Mouse (Mus musculus): ENCODE results near the gene Ccdc9.
"Not testable (repeated sequence)": the region's sequence is repeated elsewhere in the genome, so short reads cannot be mapped to it uniquely, and the experiment has no call there.

The Ccdc9 gene

GRCm38 (mm10) chr7:16308555-16309317 lies 22.1 kb upstream of the Ccdc9 start:
- DNase-seq (ENCODE audit: low spot score in 2 of 2), result peak in 1 of 2 experiments; percentile 45

GRCm38 (mm10) chr7:16308093-16308492 lies 21.5 kb upstream of the Ccdc9 start, which contains the start of gene Bbc3:
TSS of gene Bbc3 (plus strand) at chr7:16308393.
- not testable (repeated sequence) for DNase-seq (ENCODE audit: low spot score in 2 of 2)

- not testable (repeated sequence) for DNase-seq (ENCODE audit: low spot score in 2 of 2)
These were observed 20.5 kb upstream of the Ccdc9 start for GRCm38 (mm10) chr7:16307141-16307540.

- peak; percentile 81 to 84 for DNase-seq (ENCODE audit: low spot score in 2 of 2)
These were observed 12.9 kb upstream of the Ccdc9 start for GRCm38 (mm10) chr7:16299419-16300035.

GRCm38 (mm10) chr7:16298927-16299326 lies 12.3 kb upstream of the Ccdc9 start:
- DNase-seq (ENCODE audit: low spot score in 2 of 2), result no peak

- DNase-seq (ENCODE audit: low spot score in 2 of 2), result no peak
These were observed 11.0 kb upstream of the Ccdc9 start for GRCm38 (mm10) chr7:16297616-16298015.

- DNase-seq (ENCODE audit: low spot score in 2 of 2), result peak; percentile 86 to 89
These were observed 10.3 kb upstream of the Ccdc9 start for GRCm38 (mm10) chr7:16296766-16297390.

GRCm38 (mm10) chr7:16296146-16296545 lies 9.6 kb upstream of the Ccdc9 start:
- DNase-seq (ENCODE audit: low spot score in 2 of 2), result no peak

GRCm38 (mm10) chr7:16295321-16295900 lies 8.8 kb upstream of the Ccdc9 start:
- DNase-seq (ENCODE audit: low spot score in 2 of 2), result peak; percentile 83 to 84

GRCm38 (mm10) chr7:16294837-16295236 lies 8.2 kb upstream of the Ccdc9 start:
- peak; percentile 91 to 93 for DNase-seq (ENCODE audit: low spot score in 2 of 2)

GRCm38 (mm10) chr7:16294346-16294745 lies 7.8 kb upstream of the Ccdc9 start:
- peak in 1 of 2 experiments; percentile 60 for DNase-seq (ENCODE audit: low spot score in 2 of 2)

- DNase-seq (ENCODE audit: low spot score in 2 of 2), result no peak
These were observed 1.2 kb upstream of the Ccdc9 start for GRCm38 (mm10) chr7:16287791-16288190.

- no peak for DNase-seq (ENCODE audit: low spot score in 2 of 2)
These were observed 421 bp upstream of the Ccdc9 start for GRCm38 (mm10) chr7:16287016-16287415.

GRCm38 (mm10) chr7:16285450-16286025 lies 1.1 kb downstream of the Ccdc9 start:
- peak; percentile 49 to 73 for DNase-seq (ENCODE audit: low spot score in 2 of 2)

- DNase-seq (ENCODE audit: low spot score in 2 of 2), result no peak
These were observed 1.7 kb downstream of the Ccdc9 start for GRCm38 (mm10) chr7:16284904-16285303.

- no peak for DNase-seq (ENCODE audit: low spot score in 2 of 2)
These were observed 2.6 kb downstream of the Ccdc9 start for GRCm38 (mm10) chr7:16284001-16284400.

GRCm38 (mm10) chr7:16282334-16282733 lies 4.3 kb downstream of the Ccdc9 start:
- no peak for DNase-seq (ENCODE audit: low spot score in 2 of 2)

- no peak for DNase-seq (ENCODE audit: low spot score in 2 of 2)
These were observed 5.9 kb downstream of the Ccdc9 start for GRCm38 (mm10) chr7:16280721-16281120.

- DNase-seq (ENCODE audit: low spot score in 2 of 2), result no peak
These were observed 11.4 kb downstream of the Ccdc9 start for GRCm38 (mm10) chr7:16274922-16275890.

GRCm38 (mm10) chr7:16273766-16274140 lies 12.8 kb downstream of the Ccdc9 start:
- peak; percentile 77 to 82 for DNase-seq (ENCODE audit: low spot score in 2 of 2)
